In genomic region chr1:161771293-161771692, GRCm38 (mm10) we compare ENCODE assay signal across 28 mouse cellular contexts. TPM values are rescaled to one million over a fixed set of nuclear protein-coding genes. Genes with fewer than 3 reads are reported as not detected.
DNase-seq lines count a peak whose midpoint lies in the region; ATAC-seq lines count a peak whose summit lies in the region.
"Had no signal": no experiment of that assay in that cellular context is flagged by ENCODE, and none has a peak within 500 bp of the region (broad histone marks: within the 10 kb centered on the region; RNA-seq: fewer than 3 reads in every experiment).

No protein-coding gene starts in this region.

- H3K27ac ChIP-seq in liver, embryonic 11.5 days (ENCODE audit: low read depth, low read length), result no peak overlapping the region
- no peak overlapping the region for H3K27ac ChIP-seq in liver, embryonic 13.5 days
- no peak overlapping the region for H3K27ac ChIP-seq in liver, embryonic 15.5 days (replicated peaks)
- H3K27ac ChIP-seq: embryonic facial prominence, embryonic 13.5 days; embryonic facial prominence, embryonic 15.5 days; forebrain, embryonic 10.5 days; forebrain, embryonic 12.5 days had no signal

- no peaks in the 10 kb centered on the region for H3K9me3 ChIP-seq in liver, embryonic 11.5 days (ENCODE audit: control insufficient read depth, low read length)
- H3K9me3 ChIP-seq in liver, embryonic 13.5 days (replicated peaks), result no peaks in the 10 kb centered on the region
- no peaks in the 10 kb centered on the region for H3K9me3 ChIP-seq in liver, embryonic 15.5 days (replicated peaks)
- H3K9me3 ChIP-seq: embryonic facial prominence, embryonic 13.5 days; embryonic facial prominence, embryonic 15.5 days; forebrain, embryonic 10.5 days; forebrain, embryonic 12.5 days had no signal

- ATAC-seq in liver, embryonic 11.5 days (replicated peaks; ENCODE audit: low FRiP score), result peak; percentile 73
- peak; percentile 78 for ATAC-seq in liver, embryonic 13.5 days (ENCODE audit: low read depth)
- ATAC-seq in liver, embryonic 15.5 days (ENCODE audit: insufficient read depth), result peak; percentile 49; the same call in 1 of the 2 replicates
- ATAC-seq: forebrain, embryonic 14.5 days; forebrain, embryonic 16.5 days had no signal

- H3K27me3 ChIP-seq in liver, embryonic 11.5 days (replicated peaks; ENCODE audit: control insufficient read depth, insufficient read depth, low read length), result no peaks in the 10 kb centered on the region
- no peaks in the 10 kb centered on the region for H3K27me3 ChIP-seq in liver, embryonic 13.5 days
- H3K27me3 ChIP-seq in liver, embryonic 15.5 days, result no peaks in the 10 kb centered on the region
- H3K27me3 ChIP-seq: embryonic facial prominence, embryonic 13.5 days; embryonic facial prominence, embryonic 15.5 days; forebrain, embryonic 12.5 days had no signal

- DNase-seq in c-Kit-positive CD71-positive TER-119-positive erythroid progenitor cells, embryonic 14.5 days (ENCODE audit: low spot score), result peak; percentile 39
- DNase-seq in liver, embryonic 11.5 days (ENCODE audit: low spot score), result no peak
- no peak for DNase-seq in liver, embryonic 13.5 days
- no peak for DNase-seq in layer of hippocampus, adult 8-10 months (ENCODE audit: low spot score in 2 of 2)
- no peak for DNase-seq in gastrocnemius, postnatal 10 days
- no peak for DNase-seq in cerebellum, postnatal 36 days
- no peak for DNase-seq in adrenal gland, adult (ENCODE audit: inconsistent age in 2 of 2, low spot score in 1 of 2)
- DNase-seq: adrenal gland, adult 8-10 months; adrenal gland, postnatal 14 days; adrenal gland, postnatal 36 days; cerebellum, adult 11 months; cerebellum, adult 18-20 months; cerebellum, adult 9-10 months; cerebellum, postnatal 10 days; cerebellum, postnatal 25 days; embryo, embryonic 11 days had no signal

- WGBS in liver, embryonic 11.5 days, result 37% methylated on average over 2 of the region's 2 CpGs
- 29% methylated on average over 2 of the region's 2 CpGs for WGBS in liver, embryonic 13.5 days (ENCODE audit: insufficient replicate concordance)
- 16% methylated on average over 2 of the region's 2 CpGs for WGBS in liver, embryonic 15.5 days (ENCODE audit: insufficient replicate concordance)

- H3K4me3 ChIP-seq in liver, embryonic 11.5 days (ENCODE audit: low read depth, low read length), result no peak overlapping the region
- H3K4me3 ChIP-seq in liver, embryonic 13.5 days (replicated peaks), result no peak overlapping the region
- no peak overlapping the region for H3K4me3 ChIP-seq in liver, embryonic 15.5 days (replicated peaks)
- H3K4me3 ChIP-seq: embryonic facial prominence, embryonic 13.5 days; embryonic facial prominence, embryonic 15.5 days; erythroblast, embryonic 14.5 days; forebrain, embryonic 10.5 days; forebrain, embryonic 12.5 days had no signal

- peaks cover 3% of the 10 kb centered on the region; the same call in 1 of the 2 replicates for H3K4me1 ChIP-seq in liver, embryonic 11.5 days (replicated peaks; ENCODE audit: control insufficient read depth, insufficient read depth, low read length)
- peaks cover 39% of the 10 kb centered on the region for H3K4me1 ChIP-seq in liver, embryonic 13.5 days (replicated peaks)
- peaks cover 28% of the 10 kb centered on the region for H3K4me1 ChIP-seq in liver, embryonic 15.5 days (replicated peaks)
- H3K4me1 ChIP-seq: embryonic facial prominence, embryonic 13.5 days; embryonic facial prominence, embryonic 15.5 days; forebrain, embryonic 10.5 days; forebrain, embryonic 12.5 days had no signal

- H3K36me3 ChIP-seq in liver, embryonic 11.5 days (ENCODE audit: control insufficient read depth, insufficient read depth, low read length), result no peaks in the 10 kb centered on the region
- no peaks in the 10 kb centered on the region for H3K36me3 ChIP-seq in liver, embryonic 13.5 days
- H3K36me3 ChIP-seq in liver, embryonic 15.5 days (replicated peaks), result no peaks in the 10 kb centered on the region
- H3K36me3 ChIP-seq: embryonic facial prominence, embryonic 13.5 days; embryonic facial prominence, embryonic 15.5 days; forebrain, embryonic 10.5 days; forebrain, embryonic 12.5 days had no signal

- no peak overlapping the region for H3K4me2 ChIP-seq in liver, embryonic 11.5 days
- H3K4me2 ChIP-seq in liver, embryonic 13.5 days, result no peak overlapping the region
- H3K4me2 ChIP-seq in liver, embryonic 15.5 days, result no peak overlapping the region
- H3K4me2 ChIP-seq: embryonic facial prominence, embryonic 13.5 days; embryonic facial prominence, embryonic 15.5 days; forebrain, embryonic 12.5 days had no signal

- no peak overlapping the region for H3K9ac ChIP-seq in liver, embryonic 11.5 days (ENCODE audit: low read depth, low read length)
- no peak overlapping the region for H3K9ac ChIP-seq in liver, embryonic 13.5 days
- H3K9ac ChIP-seq in liver, embryonic 15.5 days, result no peak overlapping the region
- H3K9ac ChIP-seq: embryonic facial prominence, embryonic 13.5 days; embryonic facial prominence, embryonic 15.5 days; forebrain, embryonic 12.5 days had no signal

RNA-seq across cellular contexts. Expression of gene Fasl, which starts 17.0 kb away (rescaled TPM):
- polyA plus RNA-seq in liver, embryonic 11.5 days (2014; fragmentation: Nextera tagmentation; extraction: Ambion mirVana), result not detected in 2 replicates
- polyA plus RNA-seq in liver, embryonic 13.5 days (2015; fragmentation: Nextera tagmentation; extraction: Ambion mirVana), result not detected in 2 replicates
- 0.06 and 0.08 TPM in 2 replicates for polyA plus RNA-seq in liver, embryonic 15.5 days (2015; fragmentation: Nextera tagmentation; extraction: Ambion mirVana)
- total RNA-seq in layer of hippocampus, adult 8-10 months (2022), result under 1 TPM in 2 of 4 experiments, not detected in 2; 0.21 to 0.24 TPM
- total RNA-seq in gastrocnemius, postnatal 10 days (2021), result not detected
- total RNA-seq: adrenal gland, postnatal 14 days; common myeloid progenitor, adult 5-6 weeks; MEL had no signal
- polyA plus RNA-seq: C2C12; embryonic facial prominence, embryonic 11.5 days; embryonic facial prominence, embryonic 13.5 days; embryonic facial prominence, embryonic 15.5 days; erythroblast, embryonic 14.5 days; forebrain, embryonic 10.5 days; forebrain, embryonic 12.5 days had no signal
